8 mouse cellular contexts compared by ENCODE assay signal in the genomic region with DNA sequence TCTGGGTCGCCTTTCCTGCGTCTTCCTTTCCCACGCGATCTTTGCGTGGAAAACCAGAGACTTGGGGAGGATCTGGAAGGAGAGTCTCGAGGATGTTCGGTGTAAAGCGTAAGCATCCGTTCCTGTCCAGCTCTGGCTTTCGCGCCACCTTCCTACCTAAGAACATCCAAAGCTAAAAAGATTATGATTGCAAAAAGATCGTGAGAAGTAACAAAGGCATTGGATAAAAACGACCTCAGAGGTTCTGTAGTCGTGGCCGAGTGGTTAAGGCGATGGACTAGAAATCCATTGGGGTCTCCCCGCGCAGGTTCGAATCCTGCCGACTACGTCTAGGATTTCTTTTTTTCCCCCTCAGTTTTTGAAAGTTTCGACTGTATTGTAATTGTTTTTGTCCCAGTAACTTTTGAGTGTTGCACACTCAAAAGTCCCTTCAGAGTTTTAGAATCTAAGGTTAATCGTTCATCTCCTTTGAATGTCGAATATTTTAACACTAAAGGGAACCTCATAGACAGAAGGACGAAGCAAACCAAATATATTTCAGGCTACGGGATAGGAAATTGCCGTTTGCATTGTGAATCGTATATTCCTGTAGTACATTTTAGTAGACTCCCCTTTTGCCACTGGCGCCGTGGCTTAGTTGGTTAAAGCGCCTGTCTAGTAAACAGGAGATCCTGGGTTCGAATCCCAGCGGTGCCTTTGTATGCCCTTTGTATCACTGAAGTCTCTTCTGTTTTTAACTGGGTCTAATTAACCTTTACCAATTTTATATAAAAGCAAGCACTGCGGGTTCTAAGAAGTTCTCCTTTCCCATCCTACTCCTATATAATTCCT. TPM values are rescaled to one million over a fixed set of nuclear protein-coding genes. Genes with fewer than 3 reads are reported as not detected.
A peak's percentile ranks its signal among the peaks of the same experiment; 100 is the strongest.
DNase-seq lines count a peak whose midpoint lies in the region; ATAC-seq and TF ChIP-seq lines count a peak whose summit lies in the region.

No protein-coding gene starts in this region.

- 0 out of 2 replicates have a peak, but pooled peaks cover 1% of the 10 kb centered on the region for H3K4me1 ChIP-seq in cortical plate, adult 2 months (ENCODE audit: control insufficient read depth, insufficient read depth, low read length)
- H3K4me1 ChIP-seq in intestine, embryonic 16.5 days (ENCODE audit: control insufficient read depth, insufficient read depth, low read length), result peaks cover 25% of the 10 kb centered on the region
- H3K4me1 ChIP-seq in midbrain, embryonic 12.5 days, result peaks cover 25% of the 10 kb centered on the region

- no peaks in the 10 kb centered on the region for H3K27me3 ChIP-seq in intestine, embryonic 16.5 days (replicated peaks; ENCODE audit: control insufficient read depth, insufficient read depth, low read length)
- H3K27me3 ChIP-seq in midbrain, embryonic 12.5 days, result no peaks in the 10 kb centered on the region

- peaks cover 9% of the 10 kb centered on the region for H3K36me3 ChIP-seq in intestine, embryonic 16.5 days (ENCODE audit: control insufficient read depth, insufficient read depth, low read length)
- H3K36me3 ChIP-seq in midbrain, embryonic 12.5 days, result peaks cover 24% of the 10 kb centered on the region

- H3K9ac ChIP-seq in intestine, embryonic 16.5 days (ENCODE audit: low read depth, low read length), result peak overlapping the region; percentile 74
- peak overlapping the region; percentile 74 for H3K9ac ChIP-seq in midbrain, embryonic 12.5 days (replicated peaks)

- TF ChIP-seq POLR2A in cortical plate, adult 2 months (IDR thresholded peaks at IDR 0.05; ENCODE audit: extremely low read depth, insufficient read depth, low read length), result no peak

- ATAC-seq in intestine, embryonic 16.5 days, result peak; percentile 52
- no peak; the same call in 1 of the 2 replicates for ATAC-seq in midbrain, embryonic 12.5 days (ENCODE audit: low FRiP score, low read depth)
- no peak for ATAC-seq in granulocyte monocyte progenitor cell, adult 5-6 weeks (replicated peaks; ENCODE audit: poor library complexity, severe bottlenecking)

- no peak for TF ChIP-seq CTCF in cortical plate, adult 2 months (IDR thresholded peaks at IDR 0.05; ENCODE audit: extremely low read depth, insufficient read depth, low read length)

- peak overlapping the region; percentile 73 for H3K4me3 ChIP-seq in cortical plate, adult 2 months (ENCODE audit: insufficient read depth, low read length)
- H3K4me3 ChIP-seq in intestine, embryonic 16.5 days (ENCODE audit: low read length), result peak overlapping the region; percentile 79
- H3K4me3 ChIP-seq in midbrain, embryonic 12.5 days, result peak overlapping the region; percentile 68

- DNase-seq in adrenal gland, adult 18-20 months (ENCODE audit: low spot score in 2 of 2), result peak; percentile 83 to 91
- peak; percentile 62 for DNase-seq in gastrocnemius, postnatal 14 days
- DNase-seq in left cerebral cortex, postnatal 36 days (ENCODE audit: low spot score in 2 of 2), result peak; percentile 80 to 89
- DNase-seq in spleen, adult 12 weeks (ENCODE audit: low spot score), result peak; percentile 79

- H3K9me3 ChIP-seq in intestine, embryonic 16.5 days (ENCODE audit: control insufficient read depth, low read length), result no peaks in the 10 kb centered on the region
- H3K9me3 ChIP-seq in midbrain, embryonic 12.5 days, result no peaks in the 10 kb centered on the region

- under 1% methylated on average over 34 of the region's 34 CpGs for WGBS in intestine, embryonic 16.5 days
- WGBS in midbrain, embryonic 12.5 days, result under 1% methylated on average over 34 of the region's 34 CpGs

- peak overlapping the region; percentile 71 for H3K4me2 ChIP-seq in intestine, embryonic 16.5 days (ENCODE audit: low read depth, low read length)
- peak overlapping the region; percentile 54 for H3K4me2 ChIP-seq in midbrain, embryonic 12.5 days (replicated peaks)

- intact Hi-C loops in gastrocnemius, postnatal 14 days (cut with DNase I; ENCODE audit: low total_unique reads), result loop anchor here (2.0 kb wide), 1 partner anchor 69 kb away; a partner anchor contains a TSS
- intact Hi-C loops in left cerebral cortex, postnatal 36 days (cut with DNase I), result no loop called here

- H3K27ac ChIP-seq in cortical plate, adult 2 months (ENCODE audit: insufficient read depth, low read length), result peak overlapping the region; percentile 20; the same call in 1 of the 2 replicates
- H3K27ac ChIP-seq in intestine, embryonic 16.5 days (ENCODE audit: low read length), result peak overlapping the region; percentile 81
- H3K27ac ChIP-seq in midbrain, embryonic 12.5 days (replicated peaks), result peak overlapping the region; percentile 79

RNA-seq across cellular contexts. Expression of a gene that starts 8.0 kb away (rescaled TPM):
- total RNA-seq in adrenal gland, adult 18-20 months (2021), result 1 to 10 TPM; 1.4 to 1.9 TPM
- polyA plus RNA-seq in cortical plate, adult 2 months (2012; rRNA removed), result 0.57 and 1.2 TPM in 2 replicates
- 1 to 10 TPM; 4.2 to 4.4 TPM for total RNA-seq in gastrocnemius, postnatal 14 days (2021)
- polyA plus RNA-seq in intestine, embryonic 16.5 days (2015; fragmentation: Nextera tagmentation; extraction: Ambion mirVana), result 114 and 139 TPM in 2 replicates
- total RNA-seq in left cerebral cortex, postnatal 36 days (2021), result 1 to 10 TPM in 1 of 2 experiments, under 1 TPM in 1; 0.43 to 1.1 TPM
- polyA plus RNA-seq in midbrain, embryonic 12.5 days (2016; fragmentation: Nextera tagmentation; extraction: Ambion mirVana), result 139 and 142 TPM in 2 replicates
- 80.2 and 105 TPM in 2 replicates for total RNA-seq in granulocyte monocyte progenitor cell, adult 5-6 weeks (2014; fragmentation: Nextera tagmentation)
- total RNA-seq in granulocyte monocyte progenitor cell, adult 5-6 weeks (2017), result 102 and 122 TPM in 2 replicates

RNA-seq across cellular contexts. Expression of a gene that starts 21.7 kb away (rescaled TPM):
- total RNA-seq in adrenal gland, adult 18-20 months (2021), result 10 to 100 TPM; 20.3 to 28.9 TPM
- polyA plus RNA-seq in cortical plate, adult 2 months (2012; rRNA removed), result 47.0 and 50.0 TPM in 2 replicates
- total RNA-seq in gastrocnemius, postnatal 14 days (2021), result 1 to 10 TPM; 7.5 to 8.1 TPM
- polyA plus RNA-seq in intestine, embryonic 16.5 days (2015; fragmentation: Nextera tagmentation; extraction: Ambion mirVana), result 36.8 and 38.5 TPM in 2 replicates
- 10 to 100 TPM; 38.1 to 40.5 TPM for total RNA-seq in left cerebral cortex, postnatal 36 days (2021)
- 72.4 and 77.1 TPM in 2 replicates for polyA plus RNA-seq in midbrain, embryonic 12.5 days (2016; fragmentation: Nextera tagmentation; extraction: Ambion mirVana)
- 50.3 and 66.2 TPM in 2 replicates for total RNA-seq in granulocyte monocyte progenitor cell, adult 5-6 weeks (2014; fragmentation: Nextera tagmentation)
- 17.1 and 22.4 TPM in 2 replicates for total RNA-seq in granulocyte monocyte progenitor cell, adult 5-6 weeks (2017)

RNA-seq across cellular contexts. Expression of a gene that starts 22.1 kb away (rescaled TPM):
- 10 to 100 TPM; 23.7 to 23.9 TPM for total RNA-seq in adrenal gland, adult 18-20 months (2021)
- polyA plus RNA-seq in cortical plate, adult 2 months (2012; rRNA removed), result 32.5 and 34.1 TPM in 2 replicates
- 10 to 100 TPM; 13.5 to 14.3 TPM for total RNA-seq in gastrocnemius, postnatal 14 days (2021)
- polyA plus RNA-seq in intestine, embryonic 16.5 days (2015; fragmentation: Nextera tagmentation; extraction: Ambion mirVana), result 8.0 and 8.6 TPM in 2 replicates
- 10 to 100 TPM; 30.7 to 38.4 TPM for total RNA-seq in left cerebral cortex, postnatal 36 days (2021)
- polyA plus RNA-seq in midbrain, embryonic 12.5 days (2016; fragmentation: Nextera tagmentation; extraction: Ambion mirVana), result 13.3 and 16.3 TPM in 2 replicates
- total RNA-seq in granulocyte monocyte progenitor cell, adult 5-6 weeks (2014; fragmentation: Nextera tagmentation), result 2.0 and 11.4 TPM in 2 replicates
- 9.4 TPM in 2 replicates for total RNA-seq in granulocyte monocyte progenitor cell, adult 5-6 weeks (2017)

RNA-seq across cellular contexts. Expression of a gene that starts 29.2 kb away (rescaled TPM):
- 10 to 100 TPM; 26.4 to 30.4 TPM for total RNA-seq in adrenal gland, adult 18-20 months (2021)
- polyA plus RNA-seq in cortical plate, adult 2 months (2012; rRNA removed), result 17.6 and 20.9 TPM in 2 replicates
- total RNA-seq in gastrocnemius, postnatal 14 days (2021), result 1 to 10 TPM; 5.6 to 7.3 TPM
- polyA plus RNA-seq in intestine, embryonic 16.5 days (2015; fragmentation: Nextera tagmentation; extraction: Ambion mirVana), result 20.5 and 22.5 TPM in 2 replicates
- total RNA-seq in left cerebral cortex, postnatal 36 days (2021), result 10 to 100 TPM; 16.1 to 24.2 TPM
- polyA plus RNA-seq in midbrain, embryonic 12.5 days (2016; fragmentation: Nextera tagmentation; extraction: Ambion mirVana), result 34.7 and 38.7 TPM in 2 replicates
- total RNA-seq in granulocyte monocyte progenitor cell, adult 5-6 weeks (2014; fragmentation: Nextera tagmentation), result 47.3 and 48.4 TPM in 2 replicates
- total RNA-seq in granulocyte monocyte progenitor cell, adult 5-6 weeks (2017), result 45.5 and 56.2 TPM in 2 replicates

RNA-seq across cellular contexts. Expression of a gene that starts 33.2 kb away (rescaled TPM):
- 10 to 100 TPM in 1 of 2 experiments, 1 to 10 TPM in 1; 8.1 to 11.9 TPM for total RNA-seq in adrenal gland, adult 18-20 months (2021)
- 20.6 and 21.4 TPM in 2 replicates for polyA plus RNA-seq in cortical plate, adult 2 months (2012; rRNA removed)
- total RNA-seq in gastrocnemius, postnatal 14 days (2021), result 1 to 10 TPM; 2.9 to 4.7 TPM
- polyA plus RNA-seq in intestine, embryonic 16.5 days (2015; fragmentation: Nextera tagmentation; extraction: Ambion mirVana), result 38.6 and 44.8 TPM in 2 replicates
- total RNA-seq in left cerebral cortex, postnatal 36 days (2021), result 10 to 100 TPM; 19.5 to 20.5 TPM
- polyA plus RNA-seq in midbrain, embryonic 12.5 days (2016; fragmentation: Nextera tagmentation; extraction: Ambion mirVana), result 45.1 and 48.3 TPM in 2 replicates
- total RNA-seq in granulocyte monocyte progenitor cell, adult 5-6 weeks (2014; fragmentation: Nextera tagmentation), result 15.1 and 48.9 TPM in 2 replicates
- total RNA-seq in granulocyte monocyte progenitor cell, adult 5-6 weeks (2017), result 10.4 and 24.9 TPM in 2 replicates

Comparison
In these comparisons a context has a peak if more than half of its experiments do, and no peak if none do; other contexts are left out.
1. H3K27ac ChIP-seq: peak in every context shown above with its lines; median percentile 81 in intestine, embryonic 16.5 days; 79 in midbrain, embryonic 12.5 days; 20 in cortical plate, adult 2 months.
2. RNA of a gene that starts 8.0 kb away (total RNA-seq): 80.2 to 122 TPM in granulocyte monocyte progenitor cell, adult 5-6 weeks; 4.2 to 4.4 TPM in gastrocnemius, postnatal 14 days, 1.4 to 1.9 TPM in adrenal gland, adult 18-20 months and 0.43 to 1.1 TPM in left cerebral cortex, postnatal 36 days; every median in the first group is over 10 times any median in the second.
3. Peak in every context shown above with its lines, with median percentiles within 50 percentile points of each other: DNase-seq and H3K4me3 ChIP-seq.